Mouse (Mus musculus) cerebellum, adult 18-20 months (tissue): Measurements from ENCODE around the gene Mob1b.

Source experiments
- DNase-seq, 2 experiments: peaks; one replicate each; pipeline ENCODE4 v3.0.0; 2021

Gene Mob1b

DNA sequence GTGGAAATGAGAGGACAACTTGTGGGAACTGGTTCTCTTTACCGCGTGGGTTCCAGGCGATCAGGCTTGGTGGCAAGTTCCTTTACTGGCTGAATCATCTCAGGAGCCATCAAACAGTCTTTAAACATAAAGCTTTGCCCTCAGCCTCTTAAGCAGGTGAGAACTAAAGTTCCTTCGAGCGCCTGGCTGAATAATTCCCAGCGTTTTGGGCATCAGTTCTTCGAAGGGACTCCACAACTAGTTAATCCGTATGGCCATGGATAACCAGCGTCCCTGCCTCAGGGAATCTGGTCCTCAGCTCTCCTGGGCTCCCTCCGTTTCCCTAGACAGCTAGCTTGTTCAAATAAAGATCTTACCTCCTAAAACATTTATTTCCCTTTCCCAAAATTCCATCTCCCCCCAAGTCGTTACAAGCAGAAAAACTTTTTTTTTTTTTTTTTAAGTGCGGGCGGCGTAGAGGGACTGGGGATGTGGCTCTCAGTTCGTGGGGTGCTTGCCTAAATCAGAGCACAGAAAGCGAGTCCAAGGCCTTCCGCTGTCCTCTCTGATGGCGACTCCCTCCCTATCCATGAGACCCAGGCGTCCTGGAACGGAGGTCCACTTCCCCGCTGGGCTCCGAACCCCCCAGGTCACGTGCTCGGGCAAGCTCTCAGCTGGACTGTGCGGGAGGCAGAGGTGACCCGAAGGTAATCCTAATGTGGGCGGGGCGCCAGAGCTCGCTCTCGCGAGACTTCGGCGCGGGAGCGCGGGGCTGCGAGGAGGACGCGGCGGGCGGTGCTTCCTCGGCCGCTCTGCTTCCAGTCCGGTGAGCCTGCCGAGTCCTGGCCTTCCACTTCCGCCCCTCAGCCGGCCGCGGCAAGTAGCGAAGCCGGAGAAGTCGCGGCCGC is at the start of gene Mob1b:
TSS of gene Mob1b (plus strand) at position 740 of the 887 bp plus-strand sequence.
- peak; percentile 96 to 100 for DNase-seq

- DNase-seq: peak in 1 of 2 experiments; percentile 51
These were observed 45.8 kb upstream of the Mob1b start for GRCm38 (mm10) chr5:88674703-88675442.

DNA sequence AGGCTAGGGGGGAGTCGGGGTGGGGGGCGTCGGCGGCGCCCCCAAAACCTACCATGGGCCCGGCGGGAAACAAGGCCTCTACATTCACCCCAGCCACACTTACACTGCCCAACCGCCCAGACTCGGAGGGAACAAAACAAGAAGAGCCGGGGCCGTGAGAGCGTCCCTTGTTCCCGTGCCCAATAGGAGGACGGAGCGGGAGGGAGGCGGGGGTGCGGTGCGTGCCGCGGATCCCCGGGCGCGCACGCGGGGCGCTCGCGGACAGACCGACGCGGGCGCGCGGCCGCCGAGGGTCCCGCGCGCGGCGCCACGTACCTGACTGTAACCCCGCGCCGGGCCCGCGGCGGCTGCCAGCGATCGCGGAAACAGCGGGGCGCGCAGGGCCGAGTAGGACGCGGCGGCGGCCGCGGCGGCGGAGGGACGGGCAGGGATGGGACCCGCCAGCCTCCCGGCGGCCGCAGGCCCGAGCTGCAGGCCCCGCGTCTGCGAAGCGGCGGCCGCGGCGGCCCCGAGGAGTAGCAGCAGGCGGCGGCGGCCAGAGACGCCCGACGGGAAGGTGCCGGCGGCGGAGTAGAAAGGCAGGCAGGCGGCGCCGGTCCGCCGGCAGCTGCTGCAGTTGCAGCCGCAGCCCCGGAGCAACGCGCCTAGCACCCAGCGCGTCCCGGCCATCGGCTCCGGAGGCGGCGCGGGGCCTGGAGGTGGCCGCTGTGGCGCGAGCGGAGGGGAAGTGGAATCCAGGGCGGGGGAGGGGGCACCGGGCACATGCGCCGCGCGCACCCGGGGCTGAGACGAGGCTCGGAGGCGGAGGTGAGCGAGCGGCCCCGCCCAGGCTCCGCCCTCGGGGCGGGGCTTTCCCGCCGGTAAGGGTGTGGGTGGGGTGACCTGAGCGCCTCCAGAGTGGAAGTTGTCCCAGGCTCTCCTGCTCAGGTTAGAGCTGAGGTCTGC is 44.9 kb upstream of the Mob1b start, which contains the start of gene Grsf1:
TSS of gene Grsf1 (minus strand) at position 729 of the 945 bp plus-strand sequence.
- peak; percentile 94 to 96 for DNase-seq

DNA sequence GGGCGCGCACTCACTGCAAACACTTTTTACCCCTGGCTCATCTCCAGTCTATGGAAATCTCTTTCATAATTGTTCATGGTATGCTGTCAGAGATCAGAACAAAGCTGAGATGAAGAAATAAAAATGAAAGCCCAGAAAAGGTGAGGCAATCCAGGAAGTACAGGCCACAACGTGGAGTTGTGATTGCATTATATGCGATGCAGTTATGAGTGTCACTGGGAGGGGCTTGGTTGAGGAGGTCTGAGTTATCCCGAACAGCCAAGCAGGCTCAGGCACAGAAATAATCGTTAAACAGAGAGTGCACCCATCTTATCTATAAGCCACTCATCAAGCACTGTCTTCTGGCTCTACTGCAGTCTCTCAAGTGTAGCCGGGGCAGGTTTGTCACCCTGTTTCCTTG is 41.7 kb upstream of the Mob1b start:
- no peak for DNase-seq

- no peak for DNase-seq
These were observed 41.3 kb upstream of the Mob1b start for GRCm38 (mm10) chr5:88679341-88679740.

DNA sequence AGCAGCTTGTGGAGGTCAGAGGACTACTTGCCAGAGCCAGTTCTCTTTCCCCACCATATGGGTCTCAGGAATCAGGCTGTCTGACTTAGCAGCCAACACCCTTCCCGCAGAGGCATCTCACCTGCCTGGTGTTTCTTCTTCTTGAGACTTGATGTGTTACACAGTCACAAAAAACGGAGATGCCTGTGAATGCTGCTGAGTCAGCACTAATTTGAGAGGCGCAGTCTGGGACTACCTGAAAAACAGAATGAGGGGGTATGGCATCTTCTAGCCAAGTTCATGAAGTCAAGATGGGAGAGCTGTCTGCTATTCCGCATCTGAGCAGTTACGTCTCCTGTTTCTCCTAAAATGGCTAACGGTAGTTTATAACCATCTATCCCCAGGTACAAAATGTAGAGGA is 40.1 kb upstream of the Mob1b start:
- DNase-seq: no peak

DNA sequence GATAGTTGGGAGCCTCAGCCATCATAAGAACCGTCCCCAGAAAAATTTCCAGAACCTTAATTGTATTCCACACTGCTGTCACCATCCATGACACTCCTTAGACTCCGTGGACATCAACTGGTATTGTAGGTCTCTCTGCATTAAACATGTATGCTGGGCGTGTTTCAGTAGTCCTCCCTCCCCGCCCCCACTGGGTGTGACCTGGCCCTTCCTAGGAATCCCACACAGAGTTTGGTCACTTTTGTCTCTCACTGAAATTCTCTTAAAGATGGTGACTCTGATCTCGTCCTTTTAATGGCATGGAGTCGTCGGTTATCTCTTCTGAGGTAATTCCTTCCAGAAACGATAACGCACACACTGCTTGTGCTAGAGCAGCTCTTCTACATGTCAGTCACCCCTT is 36.9 kb upstream of the Mob1b start:
- DNase-seq: no peak

- DNase-seq: no peak
These were observed 36.4 kb upstream of the Mob1b start for GRCm38 (mm10) chr5:88684226-88684625.

DNA sequence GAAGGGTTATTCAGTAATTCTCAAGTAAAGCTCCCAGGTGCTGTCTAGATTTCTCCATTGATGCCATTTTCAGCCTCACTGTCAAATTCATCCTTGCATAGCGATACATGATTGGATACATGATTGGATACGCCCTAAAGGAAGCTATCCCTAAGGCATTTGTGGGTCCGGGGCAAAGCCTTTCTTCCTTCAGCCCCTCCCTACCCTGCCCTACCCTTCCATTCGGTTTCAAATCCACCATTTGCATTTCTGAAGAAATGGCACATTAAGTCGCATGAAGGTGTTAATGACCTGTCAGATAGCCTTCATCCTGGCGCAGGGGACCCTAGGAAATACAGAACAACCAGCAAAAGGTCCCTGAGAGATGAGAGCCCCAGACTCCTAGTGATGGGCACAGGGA is 35.3 kb upstream of the Mob1b start:
- DNase-seq: no peak

- DNase-seq: no peak
These were observed 34.8 kb upstream of the Mob1b start for GRCm38 (mm10) chr5:88685745-88686299.

GRCm38 (mm10) chr5:88687996-88688406 is 32.7 kb upstream of the Mob1b start:
- DNase-seq: no peak

GRCm38 (mm10) chr5:88688583-88689187 is 32.0 kb upstream of the Mob1b start:
- DNase-seq: no peak

DNA sequence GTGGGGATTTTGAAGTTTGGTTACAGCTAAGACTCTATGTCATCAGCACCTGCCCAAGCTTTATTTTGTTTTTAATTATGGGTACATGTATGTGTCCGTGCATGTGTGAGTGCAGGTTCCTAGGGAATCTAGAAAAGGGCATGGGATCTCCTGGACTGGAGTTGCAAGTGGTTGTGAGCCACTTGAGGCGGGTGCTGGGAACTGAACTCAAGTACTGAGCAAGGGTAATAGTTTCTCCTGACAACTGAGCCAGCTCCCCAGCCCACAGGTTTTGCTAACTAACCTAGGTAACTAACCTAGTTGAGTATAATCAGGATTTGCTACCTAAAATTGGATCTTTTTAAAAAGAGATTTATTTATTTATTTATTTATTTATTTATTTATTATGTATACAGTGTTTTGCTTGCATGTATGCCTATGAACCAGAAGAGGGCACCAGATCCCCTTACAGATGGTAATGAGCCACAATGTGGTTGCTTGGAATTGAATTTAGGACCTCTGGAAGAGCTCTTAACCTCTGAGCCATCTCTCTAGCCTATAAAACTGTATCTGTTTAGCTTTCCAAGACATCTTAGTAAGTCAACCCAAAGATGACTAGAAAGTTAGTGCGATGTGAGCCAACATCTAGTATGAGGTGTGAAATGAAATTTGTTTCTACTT is 31.2 kb upstream of the Mob1b start:
- peak; percentile 18 to 22 for DNase-seq

- no peak for DNase-seq
These were observed 29.8 kb upstream of the Mob1b start for GRCm38 (mm10) chr5:88690681-88691505.

DNA sequence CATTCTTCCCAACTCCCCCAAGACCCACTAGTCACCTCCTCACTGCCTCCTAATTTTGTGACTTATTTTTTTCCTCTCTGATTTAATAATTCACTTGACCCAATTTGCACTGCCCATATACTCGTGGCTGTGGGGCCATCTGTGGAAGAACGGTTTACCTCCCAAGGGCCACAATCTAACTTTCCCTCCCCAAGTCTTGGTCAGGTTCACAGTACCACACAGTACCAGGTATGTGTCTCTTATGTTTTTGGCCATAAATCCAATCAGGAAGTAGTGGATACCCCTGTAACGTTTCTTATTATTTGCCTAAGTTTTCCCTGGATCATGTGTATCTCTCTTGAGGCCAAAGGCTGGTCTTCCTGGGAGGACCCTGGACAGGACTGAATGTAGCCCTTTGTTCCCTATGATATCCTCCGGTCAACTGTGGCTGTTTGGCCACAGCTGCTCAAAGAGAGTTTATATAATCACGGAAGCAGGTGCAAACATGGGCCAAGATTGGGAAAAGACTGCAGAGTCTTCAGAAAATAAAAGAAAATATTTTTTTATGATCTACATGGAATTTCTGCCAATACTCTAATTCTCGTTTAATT is 29.1 kb upstream of the Mob1b start:
- no peak for DNase-seq

- no peak for DNase-seq
These were observed 28.1 kb upstream of the Mob1b start for GRCm38 (mm10) chr5:88692586-88692985.

GRCm38 (mm10) chr5:88693057-88693456 is 27.6 kb upstream of the Mob1b start:
- no peak for DNase-seq

- DNase-seq: peak in 1 of 2 experiments; percentile 16
These were observed 23.4 kb upstream of the Mob1b start for GRCm38 (mm10) chr5:88697291-88697690.

DNA sequence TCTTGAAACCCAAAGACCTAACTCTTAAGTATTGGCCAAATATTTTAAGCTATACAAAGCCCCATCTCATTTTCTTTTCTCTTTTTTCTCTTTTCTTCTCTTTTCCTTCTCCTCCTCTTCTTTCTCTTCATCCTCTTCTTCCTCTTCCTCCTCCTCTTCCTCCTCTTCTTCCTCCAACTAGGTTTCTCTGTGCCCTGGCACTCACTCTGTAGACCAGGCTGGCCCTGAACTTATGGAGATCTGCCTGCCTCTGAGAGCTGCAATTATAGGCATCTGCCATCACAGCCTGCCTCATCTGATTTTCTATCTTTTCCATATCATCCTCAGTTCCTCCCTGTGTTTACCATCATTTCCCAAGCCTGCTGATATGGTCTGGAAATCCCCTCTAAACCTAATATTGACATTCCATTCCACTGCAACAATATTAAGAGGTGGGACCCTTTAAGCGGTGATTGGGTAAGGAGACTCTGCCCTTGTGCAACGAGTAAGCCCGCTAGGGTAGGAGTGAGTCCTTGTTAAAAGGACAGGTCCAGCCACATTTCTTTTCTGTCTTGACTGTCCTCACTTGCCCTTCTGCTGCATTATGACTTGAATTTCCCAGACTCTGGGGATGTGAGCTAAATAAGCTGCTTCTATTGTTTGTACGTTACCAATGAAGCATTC is 21.3 kb upstream of the Mob1b start:
- no peak for DNase-seq
